Mouse (Mus musculus) left cerebral cortex, adult 2 months (tissue): ENCODE results near the gene Neurog2. TPM values are rescaled to one million over a fixed set of nuclear protein-coding genes. Genes with fewer than 3 reads are reported as not detected.

ENCODE experiments used
- DNase-seq, 2 experiments: peaks; one replicate each; pipeline ENCODE4 v3.0.0; 2021 to 2022; ENCODE audit warnings: low spot score in 2 of 2, mixed read lengths in 1 of 2; ENCODE audit errors: extremely low spot score in 1 of 2
- H3K27ac ChIP-seq: fragments of 200-600 bp; 2 replicates; pipeline ENCODE4 v1.8.1; 2022
- H3K4me3 ChIP-seq: fragments of 200-600 bp; 2 replicates; pipeline ENCODE4 v1.8.1; 2022
- CTCF ChIP-seq: fragments of 200-600 bp; IDR thresholded peaks from 2 replicates; pipeline ENCODE4 v1.8.1; 2022; ENCODE audit warnings: antibody characterized with exemption, mild to moderate bottlenecking, moderate library complexity
- intact Hi-C: fragments of 180-260 bp; cut with DNase I; formaldehyde crosslinking; loops from one replicate; pipeline ENCODE4 v1.15.1; 2025
- long read RNA-seq, 2 experiments: library from polyadenylated mRNA; stranded (forward); transcript quantifications; one replicate each; pipeline ENCODE4 v2.0.0; 2021; ENCODE audit warnings: borderline mapping rate in 2 of 2
- total RNA-seq, 2 experiments: library from RNA; stranded (reverse); gene quantifications; 2 replicates each; pipeline ENCODE4 v1.2.3; 2021

Gene Neurog2
- under 1 TPM; 0.25 to 0.65 TPM for total RNA-seq
- long read RNA-seq, experiment 1, partial matches to known transcripts = 0 of 1 reads
- long read RNA-seq, experiment 1, other reads (novel, unspliced or antisense) = 0 of 1 reads
- long read RNA-seq, experiment 2 = 0 reads

- no peak for DNase-seq
- Histone ChIP-seq H3K4me3 (peak within 1 kb of the TSS; percentile 45), H3K27ac (no peak within 1 kb of the TSS)
- TF ChIP-seq CTCF = no peak
- intact Hi-C loops = loop anchor here (2.0 to 5.0 kb wide), 3 partner anchors 74 to 1584 kb away; no protein-coding TSS in a partner anchor
These were observed at the start of gene Neurog2 for GRCm38 (mm10) chr3:127633080-127634032. Gene Neurog2 (plus strand): TSS chr3:127633135.

- no peak for DNase-seq
- TF ChIP-seq CTCF = no peak
These were observed 35.8 kb upstream of the Neurog2 start for GRCm38 (mm10) chr3:127597136-127597535.

GRCm38 (mm10) chr3:127608109-127608508, 24.8 kb upstream of the Neurog2 start:
- H3K4me3 ChIP-seq = no peak overlapping the region
- no peak overlapping the region for H3K27ac ChIP-seq
- no peak for DNase-seq
- intact Hi-C loops = no loop called here
- peak; percentile 54 for TF ChIP-seq CTCF

More at GRCm38 (mm10) chr3:127597136-127597535, 35.8 kb upstream of the Neurog2 start:
- intact Hi-C loops = no loop called here
- H3K27ac ChIP-seq = no peak overlapping the region
- H3K4me3 ChIP-seq = no peak overlapping the region

- intact Hi-C loops = loop anchor here (1.0 to 2.0 kb wide), 2 partner anchors 134 to 324 kb away; no protein-coding TSS in a partner anchor
- no peak overlapping the region for H3K4me3 ChIP-seq
- peak; percentile 87 for TF ChIP-seq CTCF
- H3K27ac ChIP-seq = no peak overlapping the region
- DNase-seq = peak; percentile 54 to 59
These were observed 7.6 kb upstream of the Neurog2 start for GRCm38 (mm10) chr3:127625296-127625695.

- DNase-seq = no peak
- no peak for TF ChIP-seq CTCF
- intact Hi-C loops = loop anchor here (1.0 to 2.0 kb wide), 2 partner anchors 133 to 323 kb away; no protein-coding TSS in a partner anchor
- H3K27ac ChIP-seq = no peak overlapping the region
- no peak overlapping the region for H3K4me3 ChIP-seq
These were observed 7.1 kb upstream of the Neurog2 start for GRCm38 (mm10) chr3:127625701-127626399.

- intact Hi-C loops = no loop called here
- TF ChIP-seq CTCF = no peak
- H3K4me3 ChIP-seq = no peak overlapping the region
- no peak overlapping the region for H3K27ac ChIP-seq
- DNase-seq = no peak
These were observed 6.4 kb upstream of the Neurog2 start for GRCm38 (mm10) chr3:127626524-127626923.

- intact Hi-C loops = no loop called here
- H3K4me3 ChIP-seq = no peak overlapping the region
- TF ChIP-seq CTCF = no peak
- H3K27ac ChIP-seq = no peak overlapping the region
- no peak for DNase-seq
These were observed 5.6 kb upstream of the Neurog2 start for GRCm38 (mm10) chr3:127627151-127627955.

GRCm38 (mm10) chr3:127627956-127628310, 5.0 kb upstream of the Neurog2 start:
- intact Hi-C loops = no loop called here
- H3K27ac ChIP-seq = no peak overlapping the region
- TF ChIP-seq CTCF = no peak
- H3K4me3 ChIP-seq = no peak overlapping the region
- no peak for DNase-seq

- H3K4me3 ChIP-seq = no peak overlapping the region
- no peak for DNase-seq
- intact Hi-C loops = no loop called here
- no peak for TF ChIP-seq CTCF
- H3K27ac ChIP-seq = no peak overlapping the region
These were observed 4.4 kb upstream of the Neurog2 start for GRCm38 (mm10) chr3:127628311-127629184.

GRCm38 (mm10) chr3:127630190-127630589, 2.7 kb upstream of the Neurog2 start:
- no peak for TF ChIP-seq CTCF
- intact Hi-C loops = loop anchor here (5.0 kb wide), 2 partner anchors 77 to 1587 kb away; no protein-coding TSS in a partner anchor
- DNase-seq = no peak
- no peak overlapping the region for H3K27ac ChIP-seq
- no peak overlapping the region for H3K4me3 ChIP-seq
